Mouse (Mus musculus): Measurements from ENCODE around the gene Smox.

DNA sequence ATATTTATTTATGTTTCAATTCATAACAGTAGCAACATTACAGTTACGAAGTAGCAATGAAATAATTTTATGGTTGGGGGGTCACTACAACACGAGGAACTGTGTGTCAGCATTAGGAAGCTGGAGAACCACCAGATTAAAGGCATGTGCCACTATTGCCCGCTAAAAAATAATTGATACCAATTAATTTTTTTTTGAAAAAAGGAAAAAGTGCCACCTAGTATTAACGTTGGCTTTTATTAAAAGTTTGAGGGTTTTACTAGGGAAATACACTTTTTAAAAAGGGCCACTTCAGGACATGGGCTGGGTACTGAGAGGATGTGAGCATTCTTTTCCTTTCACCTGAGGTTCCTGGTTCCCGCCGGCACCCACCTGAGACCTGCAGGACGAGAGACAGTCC lies at the start of gene Smox:
- TF ChIP-seq CTCF (IDR thresholded peaks at IDR 0.05; ENCODE audit: control insufficient read depth, insufficient read depth, low read length), result no peak
- no peak for TF ChIP-seq POLR2A (IDR thresholded peaks at IDR 0.05; ENCODE audit: borderline replicate concordance, control insufficient read depth, low read depth, low read length)

Measured in bone marrow, adult 2 months (tissue).